8 mouse cellular contexts compared by ENCODE assay signal in genomic region chr3:145988684-145989575, GRCm38 (mm10). TPM values are rescaled to one million over a fixed set of nuclear protein-coding genes. Genes with fewer than 3 reads are reported as not detected.
DNase-seq lines count a peak whose midpoint lies in the region; ATAC-seq and TF ChIP-seq lines count a peak whose summit lies in the region.

No protein-coding gene starts in this region.

- peak overlapping the region; percentile 71 for H3K9ac ChIP-seq in forebrain, embryonic 16.5 days (replicated peaks; ENCODE audit: low read depth, low read length)
- no peak overlapping the region for H3K9ac ChIP-seq in liver, embryonic 14.5 days (replicated peaks)

- peak overlapping the region; percentile 86 for H3K27ac ChIP-seq in kidney, adult 2 months (ENCODE audit: insufficient read depth, low read depth, low read length)
- H3K27ac ChIP-seq in forebrain, embryonic 16.5 days (ENCODE audit: low read length): no peak overlapping the region
- no peak overlapping the region for H3K27ac ChIP-seq in liver, embryonic 14.5 days

- 1% methylated on average over 43 of the region's 45 CpGs for WGBS in kidney, adult 2 months
- WGBS in forebrain, embryonic 16.5 days: under 1% methylated on average over 45 of the region's 45 CpGs
- under 1% methylated on average over 45 of the region's 45 CpGs for WGBS in liver, embryonic 14.5 days (ENCODE audit: insufficient replicate concordance)

- peaks cover 22% of the 10 kb centered on the region for H3K9me3 ChIP-seq in G1E (replicated peaks)
- no peaks in the 10 kb centered on the region for H3K9me3 ChIP-seq in forebrain, embryonic 16.5 days (ENCODE audit: control insufficient read depth, low read length)
- no peaks in the 10 kb centered on the region for H3K9me3 ChIP-seq in liver, embryonic 14.5 days (ENCODE audit: control insufficient read depth, low read length)

- H3K36me3 ChIP-seq in kidney, adult 2 months (ENCODE audit: control insufficient read depth, insufficient read depth, low read length): no peaks in the 10 kb centered on the region
- peaks cover 4% of the 10 kb centered on the region for H3K36me3 ChIP-seq in G1E (replicated peaks)
- H3K36me3 ChIP-seq in forebrain, embryonic 16.5 days (ENCODE audit: control insufficient read depth, insufficient read depth): no peaks in the 10 kb centered on the region
- H3K36me3 ChIP-seq in liver, embryonic 14.5 days (replicated peaks; ENCODE audit: control insufficient read depth, insufficient read depth, low read depth): no peaks in the 10 kb centered on the region

- peak; percentile 34 for DNase-seq in kidney, adult 2 months
- DNase-seq in kidney, adult 18-20 months: no peak
- no peak for DNase-seq in G1E (ENCODE audit: low spot score)
- DNase-seq in liver, embryonic 14.5 days (ENCODE audit: low read depth in 3 of 3, low spot score in 3 of 3): no peak
- no peak for DNase-seq in urinary bladder, postnatal 4 days (ENCODE audit: low spot score in 2 of 2)
- no peak for DNase-seq in right cerebral cortex, postnatal 36 days (ENCODE audit: low spot score in 2 of 2)
- no peak for DNase-seq in frontal cortex, postnatal 36 days (ENCODE audit: low spot score in 2 of 2)

- no peak for TF ChIP-seq EP300 in liver, embryonic 14.5 days (IDR thresholded peaks at IDR 0.05; ENCODE audit: low read depth)

- TF ChIP-seq CTCF in kidney, adult 2 months (conservative IDR thresholded peaks at IDR 0.05; ENCODE audit: insufficient read depth, insufficient read length, low read depth, low read length): no peak
- TF ChIP-seq CTCF in G1E (IDR thresholded peaks at IDR 0.05; ENCODE audit: low read depth, low read length): no peak
- no peak for TF ChIP-seq CTCF in liver, embryonic 14.5 days (IDR thresholded peaks at IDR 0.05; ENCODE audit: low read depth)

- H3K4me3 ChIP-seq in kidney, adult 2 months (ENCODE audit: insufficient read depth, low read depth, low read length): peak overlapping the region; percentile 84
- H3K4me3 ChIP-seq in G1E (ENCODE audit: low read depth, low read length): peak overlapping the region; percentile 7; the same call in 1 of the 2 replicates
- H3K4me3 ChIP-seq in forebrain, embryonic 16.5 days (replicated peaks; ENCODE audit: low read length): peak overlapping the region; percentile 74
- peak overlapping the region; percentile 53 to 54 for H3K4me3 ChIP-seq in liver, embryonic 14.5 days (ENCODE audit: insufficient read depth in 1 of 2, low read depth in 2 of 2, low read length in 2 of 2)

- no peak for TF ChIP-seq POLR2A in kidney, adult 2 months (IDR thresholded peaks at IDR 0.05; ENCODE audit: low read depth, low read length)

- peaks cover 10% of the 10 kb centered on the region; the same call in 1 of the 2 replicates for H3K4me1 ChIP-seq in kidney, adult 2 months (ENCODE audit: control insufficient read depth, insufficient read depth, low read length)
- H3K4me1 ChIP-seq in G1E (ENCODE audit: insufficient read depth, low read depth, low read length): peaks cover 21% of the 10 kb centered on the region
- H3K4me1 ChIP-seq in forebrain, embryonic 16.5 days (replicated peaks; ENCODE audit: control insufficient read depth, insufficient read depth, low read length): peaks cover 19% of the 10 kb centered on the region
- H3K4me1 ChIP-seq in liver, embryonic 14.5 days (replicated peaks; ENCODE audit: control insufficient read depth in 2 of 2, insufficient read depth in 2 of 2, low read length in 1 of 2): 0 out of 4 replicates have a peak, but pooled peaks cover 0 to 2% of the 10 kb centered on the region in 2 experiments

- peak overlapping the region; percentile 63 for H3K4me2 ChIP-seq in forebrain, embryonic 16.5 days (ENCODE audit: low read length)
- H3K4me2 ChIP-seq in liver, embryonic 14.5 days (ENCODE audit: low read depth): peak overlapping the region; percentile 67

- no peaks in the 10 kb centered on the region for H3K27me3 ChIP-seq in kidney, adult 2 months (replicated peaks; ENCODE audit: control insufficient read depth, insufficient read depth, low read length)
- no peaks in the 10 kb centered on the region for H3K27me3 ChIP-seq in G1E (ENCODE audit: insufficient read depth, low read length)
- H3K27me3 ChIP-seq in forebrain, embryonic 16.5 days (replicated peaks; ENCODE audit: control insufficient read depth, insufficient read depth, low read length): peaks cover 4% of the 10 kb centered on the region; the same call in 1 of the 2 replicates
- peaks cover 27% of the 10 kb centered on the region for H3K27me3 ChIP-seq in liver, embryonic 14.5 days (ENCODE audit: control insufficient read depth, insufficient read depth, low read length)

- ATAC-seq in G1E (ENCODE audit: extremely low read depth, insufficient number of reproducible peaks, low FRiP score, poor library complexity, severe bottlenecking): no peak
- ATAC-seq in forebrain, embryonic 16.5 days: peak; percentile 23; the same call in 1 of the 2 replicates
- no peak for ATAC-seq in liver, embryonic 14.5 days (ENCODE audit: insufficient read depth)

RNA-seq across cellular contexts. Expression of gene Syde2, which starts 1.3 kb away (rescaled TPM):
- polyA plus RNA-seq in kidney, adult 2 months (2012; rRNA removed): 6.1 and 6.3 TPM in 2 replicates
- 0.34 TPM in 1 of 2 replicates, not detected in the other for total RNA-seq in G1E (2014; fragmentation: Nextera tagmentation)
- total RNA-seq in G1E (2017): 0.12 and 0.76 TPM in 2 replicates
- polyA plus RNA-seq in G1E (2012): 0.02 TPM in 1 of 2 replicates, not detected in the other
- polyA plus RNA-seq in forebrain, embryonic 16.5 days (2015; fragmentation: Nextera tagmentation; extraction: Ambion mirVana): 0.61 and 0.82 TPM in 2 replicates
- polyA plus RNA-seq in liver, embryonic 14.5 days (2012; rRNA removed): 0.53 and 0.79 TPM in 2 replicates
- 0.68 and 0.69 TPM in 2 replicates for polyA plus RNA-seq in liver, embryonic 14.5 days (2014; fragmentation: Nextera tagmentation; extraction: Ambion mirVana)

RNA-seq across cellular contexts. Expression of gene 2410004B18Rik, which starts 51.1 kb away (rescaled TPM):
- polyA plus RNA-seq in kidney, adult 2 months (2012; rRNA removed): 7.4 and 9.4 TPM in 2 replicates
- total RNA-seq in G1E (2014; fragmentation: Nextera tagmentation) (24.8 and 26.9 TPM in 2 replicates), G1E (2017) (57.5 and 60.6 TPM in 2 replicates)
- 45.9 and 57.4 TPM in 2 replicates for polyA plus RNA-seq in G1E (2012)
- 75.8 and 81.0 TPM in 2 replicates for polyA plus RNA-seq in forebrain, embryonic 16.5 days (2015; fragmentation: Nextera tagmentation; extraction: Ambion mirVana)
- polyA plus RNA-seq in liver, embryonic 14.5 days (2012; rRNA removed): 6.2 and 7.8 TPM in 2 replicates
- 14.4 and 17.4 TPM in 2 replicates for polyA plus RNA-seq in liver, embryonic 14.5 days (2014; fragmentation: Nextera tagmentation; extraction: Ambion mirVana)

Comparison
In these comparisons a context has a peak if more than half of its experiments do, and no peak if none do; other contexts are left out.
1. H3K4me3 ChIP-seq: peak in every context shown above with its lines; median percentile 84 in kidney, adult 2 months; 74 in forebrain, embryonic 16.5 days; 54 in liver, embryonic 14.5 days; 7 in G1E.